Mouse (Mus musculus) bone marrow macrophage, adult 2 months (primary cell): ENCODE measurements around the gene Fam234b.

Experiments used
- CTCF ChIP-seq: IDR thresholded peaks from 2 replicates; pipeline ENCODE4 v1.5.1; 2012; ENCODE audit warnings: low read depth, mild to moderate bottlenecking, low read length, moderate library complexity
- POLR2A ChIP-seq: IDR thresholded peaks from 2 replicates; pipeline ENCODE4 v1.6.1; 2012; ENCODE audit warnings: mild to moderate bottlenecking, low read depth, low read length, borderline replicate concordance

DNA sequence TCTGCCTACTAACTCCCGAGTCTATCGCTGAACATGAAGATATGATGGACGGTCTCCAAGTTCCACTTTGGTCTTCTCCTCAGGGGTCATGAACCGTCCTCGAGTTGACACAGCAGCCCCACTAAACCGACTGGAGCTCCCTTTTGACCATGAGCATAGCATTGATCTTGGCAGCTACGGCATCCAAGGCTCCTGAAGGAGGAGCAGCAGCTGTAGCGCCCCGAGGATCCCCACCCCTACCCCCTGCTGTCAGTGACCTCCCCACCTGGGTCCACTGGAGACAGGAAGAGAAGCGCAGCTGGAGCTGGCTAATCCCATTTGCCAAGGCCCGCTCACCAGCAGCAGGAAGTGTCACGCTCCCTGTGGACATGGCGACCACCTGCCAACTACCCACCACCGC is 26.0 kb upstream of the Fam234b start:
- TF ChIP-seq POLR2A = no peak
- TF ChIP-seq CTCF = no peak
